Mouse (Mus musculus) gastrocnemius, adult 8-10 months (tissue): Measurements from ENCODE around the gene Slco6c1. TPM values are rescaled to one million over a fixed set of nuclear protein-coding genes. Genes with fewer than 3 reads are reported as not detected.

Experiments
- DNase-seq, 2 experiments: peaks; one replicate each; pipeline ENCODE4 v3.0.0; 2022; ENCODE audit warnings: low spot score in 2 of 2
- total RNA-seq, 4 experiments: library from RNA; stranded (reverse); gene quantifications; 2 replicates each; pipeline ENCODE4 v1.2.4; 2022

Gene Slco6c1
- total RNA-seq = under 1 TPM in 1 of 4 experiments, not detected in 3; 0.10 TPM

DNA sequence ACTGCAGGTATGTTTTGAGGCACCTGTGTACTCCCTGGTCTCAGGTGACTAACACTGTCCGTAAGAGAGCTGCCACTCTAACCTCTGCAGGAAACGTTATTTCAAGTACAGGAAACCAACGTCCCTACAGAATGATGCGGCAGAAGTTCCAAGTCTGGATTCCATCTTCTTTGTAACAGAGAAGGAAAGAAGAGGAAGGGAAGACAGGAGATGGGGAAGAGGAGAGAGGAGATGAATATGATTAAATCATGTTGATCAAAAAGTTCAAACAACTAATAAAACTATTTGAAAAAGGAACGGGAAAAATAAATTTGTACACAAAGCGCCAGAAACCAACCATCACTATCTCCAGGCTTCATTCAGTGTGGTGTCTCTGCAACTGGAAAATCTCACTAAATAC is at the start of gene Slco6c1:
TSS of gene Slco6c1 (minus strand) at position 101 of the 400 bp plus-strand sequence.
- DNase-seq = no peak

DNA sequence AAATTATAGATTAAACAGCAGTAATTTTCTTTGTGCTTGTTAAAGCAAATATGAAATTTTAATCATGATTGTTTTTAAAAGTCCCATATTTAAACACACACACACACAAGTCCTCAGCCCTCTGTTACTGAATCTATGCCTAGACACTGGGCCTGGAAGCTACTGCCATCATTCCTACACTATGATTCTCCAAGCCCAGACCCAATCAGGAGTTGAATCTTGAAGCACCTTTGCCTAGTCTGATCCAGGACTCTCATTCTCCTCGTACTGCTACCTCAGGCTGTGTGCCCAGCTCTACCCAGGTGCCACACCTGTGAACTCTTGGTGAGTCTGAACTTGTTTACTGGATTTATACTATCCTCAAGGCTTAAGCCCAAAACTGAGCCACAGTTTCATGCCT is 89.1 kb downstream of the Slco6c1 start:
- DNase-seq = no peak

DNA sequence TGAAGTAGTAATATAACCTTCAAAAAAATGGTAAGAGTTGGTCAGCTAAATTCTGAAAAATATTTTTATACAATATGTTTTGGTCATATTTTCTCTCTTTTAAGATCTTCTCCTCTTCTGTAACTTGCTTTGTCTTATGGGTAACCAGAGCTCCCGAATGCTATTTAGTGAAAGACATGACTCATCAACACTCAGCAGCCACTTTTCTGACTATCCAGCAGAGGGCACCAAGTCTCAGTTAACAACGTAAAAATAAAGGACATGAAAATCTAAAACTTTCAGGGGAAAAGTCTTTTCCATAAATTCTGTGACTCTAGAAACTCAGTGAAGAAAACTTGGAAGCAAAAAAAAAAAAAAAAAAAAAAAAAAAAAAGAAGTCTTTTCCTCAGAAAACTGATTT is 89.6 kb downstream of the Slco6c1 start:
- no peak for DNase-seq

DNA sequence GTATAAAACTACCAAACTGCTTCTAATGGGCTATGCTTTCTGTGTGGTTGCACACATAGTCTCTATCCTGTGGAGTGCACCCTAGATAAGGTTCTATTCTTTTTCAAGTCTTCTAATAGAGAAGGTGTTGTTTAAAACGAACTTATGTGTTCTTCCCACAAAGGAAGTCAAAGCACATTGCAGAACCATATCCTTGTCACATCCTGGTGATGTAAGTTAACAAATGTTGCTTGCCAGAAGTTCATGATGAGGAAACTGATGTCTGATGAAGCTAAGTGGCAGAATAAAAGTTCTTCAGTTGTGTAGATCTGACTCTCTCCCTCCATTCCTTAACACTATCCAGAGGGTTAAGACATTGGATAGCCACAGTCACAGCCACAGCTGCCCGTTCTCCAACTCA is 90.1 kb downstream of the Slco6c1 start:
- no peak for DNase-seq

DNA sequence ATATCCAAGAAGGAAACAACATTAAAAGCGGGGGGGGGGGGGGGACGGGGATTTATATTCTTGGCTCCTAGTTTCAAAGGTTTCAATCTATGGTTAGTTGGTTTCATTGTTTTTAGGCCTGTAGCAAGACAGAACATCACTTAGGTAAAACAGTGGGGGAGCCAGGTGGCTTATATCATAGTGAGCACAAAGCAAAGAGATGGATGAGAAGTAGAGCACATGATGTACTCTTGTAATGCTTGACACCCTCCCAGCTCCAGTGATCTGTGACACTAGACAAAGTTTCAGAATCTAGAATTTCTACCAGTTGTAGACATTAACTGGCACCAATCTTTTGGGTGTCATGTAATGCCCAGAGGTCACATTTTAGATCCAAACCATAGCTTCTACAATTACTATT is 106.7 kb downstream of the Slco6c1 start:
- DNase-seq = no peak

DNA sequence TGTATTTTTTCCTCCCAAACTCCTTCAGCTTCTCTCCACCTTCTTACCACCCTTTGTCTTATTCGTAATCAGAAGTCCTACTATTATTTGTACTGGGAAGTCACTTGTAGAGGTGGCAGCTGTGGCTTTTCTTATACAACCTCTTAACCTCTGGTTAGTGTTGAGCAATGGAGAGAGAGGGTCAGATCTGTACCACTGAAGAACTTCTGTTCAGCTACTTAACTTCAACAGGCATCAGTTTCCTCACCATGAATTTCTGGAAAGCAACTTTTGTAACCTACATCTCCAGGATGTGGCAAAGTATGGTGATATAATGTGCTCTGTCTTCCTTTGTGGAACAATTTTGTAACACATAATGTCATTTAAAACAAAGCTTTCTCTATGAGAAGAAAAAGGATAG is 108.7 kb downstream of the Slco6c1 start:
- DNase-seq = no peak

DNA sequence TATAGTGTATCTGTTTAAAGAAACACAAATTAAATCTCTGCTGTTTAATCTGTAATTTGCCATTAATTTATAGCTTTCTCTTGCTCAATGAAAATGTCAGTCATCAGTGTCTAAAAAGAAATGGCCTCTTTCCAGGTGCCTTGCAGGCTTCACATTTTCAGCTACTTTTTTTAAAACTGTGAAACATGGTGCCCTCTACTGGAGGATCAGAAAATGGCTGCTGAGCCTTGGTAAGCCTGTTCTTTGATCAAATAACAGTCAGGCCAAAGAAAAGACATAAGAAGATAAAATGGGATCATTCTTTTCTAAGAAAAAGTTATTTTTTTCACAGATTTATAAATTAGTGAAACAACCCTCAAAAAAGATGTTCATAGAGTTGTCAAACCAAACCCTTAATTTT is 109.1 kb downstream of the Slco6c1 start:
- no peak for DNase-seq
